Mouse (Mus musculus): ENCODE measurements around the gene Coq2. TPM values are rescaled to one million over a fixed set of nuclear protein-coding genes. Genes with fewer than 3 reads are reported as not detected.

Gene Coq2
- polyA plus RNA-seq (2011; ENCODE audit: insufficient read depth, insufficient read length, low read depth, missing spikeins) = 48.0 and 57.3 TPM in 2 replicates

GRCm38 (mm10) chr5:100674711-100675376, at the start of gene Coq2:
Gene Coq2 (minus strand): TSS chr5:100675140.
- H3K27ac ChIP-seq (ENCODE audit: insufficient read depth, low read length) = no peak within 1 kb of the TSS
- no peaks in the 10 kb centered on the region for H3K9me3 ChIP-seq (replicated peaks; ENCODE audit: control insufficient read depth, insufficient read depth, low read length, poor library complexity, severe bottlenecking)
- H3K4me3 ChIP-seq (ENCODE audit: low read depth, low read length) = peak within 1 kb of the TSS; percentile 94
- H3K27me3 ChIP-seq (ENCODE audit: control insufficient read depth, insufficient read depth, low read length, poor library complexity, severe bottlenecking) = no peaks in the 10 kb centered on the region
- H3K36me3 ChIP-seq (ENCODE audit: control insufficient read depth, insufficient read depth, low read length, poor library complexity, severe bottlenecking) = no peaks in the 10 kb centered on the region
- no peaks in the 10 kb centered on the region for H3K4me1 ChIP-seq (ENCODE audit: control insufficient read depth, insufficient read depth, low read length)
- peak within 1 kb of the TSS; percentile 85 for H3K9ac ChIP-seq (ENCODE audit: low read depth, poor library complexity, severe bottlenecking)
- TF ChIP-seq POLR2A (IDR thresholded peaks at IDR 0.05; ENCODE audit: insufficient read depth, low read length) (no peak), EP300 (IDR thresholded peaks at IDR 0.05; ENCODE audit: insufficient read depth, low read depth, low read length) (peak; percentile 23; the same call in 1 of the 2 replicates), CTCF (IDR thresholded peaks at IDR 0.05; ENCODE audit: low read depth, low read length) (peak; percentile 93)

- Histone ChIP-seq H3K9ac (ENCODE audit: low read depth, poor library complexity, severe bottlenecking) (peak within 1 kb of the TSS; percentile 49), H3K4me3 (ENCODE audit: low read depth, low read length) (peak within 1 kb of the TSS; percentile 46), H3K36me3 (ENCODE audit: control insufficient read depth, insufficient read depth, low read length, poor library complexity, severe bottlenecking) (no peaks in the 10 kb centered on the region), H3K9me3 (replicated peaks; ENCODE audit: control insufficient read depth, insufficient read depth, low read length, poor library complexity, severe bottlenecking) (no peaks in the 10 kb centered on the region), H3K27me3 (ENCODE audit: control insufficient read depth, insufficient read depth, low read length, poor library complexity, severe bottlenecking) (no peaks in the 10 kb centered on the region), H3K27ac (ENCODE audit: insufficient read depth, low read length) (no peak within 1 kb of the TSS), H3K4me1 (ENCODE audit: control insufficient read depth, insufficient read depth, low read length) (no peaks in the 10 kb centered on the region)
- TF ChIP-seq POLR2A (IDR thresholded peaks at IDR 0.05; ENCODE audit: insufficient read depth, low read length) (no peak), CTCF (IDR thresholded peaks at IDR 0.05; ENCODE audit: low read depth, low read length) (no peak), EP300 (IDR thresholded peaks at IDR 0.05; ENCODE audit: insufficient read depth, low read depth, low read length) (no peak)
Measured at GRCm38 (mm10) chr5:100719235-100720088, 44.5 kb upstream of the Coq2 start, which contains the start of gene Hpse. Gene Hpse (minus strand): TSS chr5:100719716.

GRCm38 (mm10) chr5:100716762-100717161, 41.8 kb upstream of the Coq2 start:
- Histone ChIP-seq H3K36me3 (ENCODE audit: control insufficient read depth, insufficient read depth, low read length, poor library complexity, severe bottlenecking) (no peaks in the 10 kb centered on the region), H3K4me3 (ENCODE audit: low read depth, low read length) (no peak overlapping the region), H3K9me3 (replicated peaks; ENCODE audit: control insufficient read depth, insufficient read depth, low read length, poor library complexity, severe bottlenecking) (no peaks in the 10 kb centered on the region), H3K27me3 (ENCODE audit: control insufficient read depth, insufficient read depth, low read length, poor library complexity, severe bottlenecking) (no peaks in the 10 kb centered on the region), H3K4me1 (ENCODE audit: control insufficient read depth, insufficient read depth, low read length) (no peaks in the 10 kb centered on the region), H3K27ac (ENCODE audit: insufficient read depth, low read length) (no peak overlapping the region), H3K9ac (ENCODE audit: low read depth, poor library complexity, severe bottlenecking) (no peak overlapping the region)
- TF ChIP-seq CTCF (IDR thresholded peaks at IDR 0.05; ENCODE audit: low read depth, low read length) = no peak
- no peak for TF ChIP-seq POLR2A (IDR thresholded peaks at IDR 0.05; ENCODE audit: insufficient read depth, low read length)
- TF ChIP-seq EP300 (IDR thresholded peaks at IDR 0.05; ENCODE audit: insufficient read depth, low read depth, low read length) = no peak

GRCm38 (mm10) chr5:100711219-100711618, 36.3 kb upstream of the Coq2 start:
- Histone ChIP-seq H3K27me3 (ENCODE audit: control insufficient read depth, insufficient read depth, low read length, poor library complexity, severe bottlenecking) (no peaks in the 10 kb centered on the region), H3K9me3 (replicated peaks; ENCODE audit: control insufficient read depth, insufficient read depth, low read length, poor library complexity, severe bottlenecking) (no peaks in the 10 kb centered on the region), H3K36me3 (ENCODE audit: control insufficient read depth, insufficient read depth, low read length, poor library complexity, severe bottlenecking) (no peaks in the 10 kb centered on the region), H3K27ac (ENCODE audit: insufficient read depth, low read length) (no peak overlapping the region), H3K4me3 (ENCODE audit: low read depth, low read length) (no peak overlapping the region), H3K9ac (ENCODE audit: low read depth, poor library complexity, severe bottlenecking) (no peak overlapping the region), H3K4me1 (ENCODE audit: control insufficient read depth, insufficient read depth, low read length) (no peaks in the 10 kb centered on the region)
- TF ChIP-seq CTCF (IDR thresholded peaks at IDR 0.05; ENCODE audit: low read depth, low read length) (no peak), EP300 (IDR thresholded peaks at IDR 0.05; ENCODE audit: insufficient read depth, low read depth, low read length) (no peak), POLR2A (IDR thresholded peaks at IDR 0.05; ENCODE audit: insufficient read depth, low read length) (no peak)

- no peak overlapping the region for H3K27ac ChIP-seq (ENCODE audit: insufficient read depth, low read length)
- no peaks in the 10 kb centered on the region for H3K4me1 ChIP-seq (ENCODE audit: control insufficient read depth, insufficient read depth, low read length)
- TF ChIP-seq EP300 (IDR thresholded peaks at IDR 0.05; ENCODE audit: insufficient read depth, low read depth, low read length) (no peak), POLR2A (IDR thresholded peaks at IDR 0.05; ENCODE audit: insufficient read depth, low read length) (no peak), CTCF (IDR thresholded peaks at IDR 0.05; ENCODE audit: low read depth, low read length) (no peak)
- H3K36me3 ChIP-seq (ENCODE audit: control insufficient read depth, insufficient read depth, low read length, poor library complexity, severe bottlenecking) = no peaks in the 10 kb centered on the region
- no peaks in the 10 kb centered on the region for H3K27me3 ChIP-seq (ENCODE audit: control insufficient read depth, insufficient read depth, low read length, poor library complexity, severe bottlenecking)
- no peak overlapping the region for H3K4me3 ChIP-seq (ENCODE audit: low read depth, low read length)
- no peak overlapping the region for H3K9ac ChIP-seq (ENCODE audit: low read depth, poor library complexity, severe bottlenecking)
- H3K9me3 ChIP-seq (replicated peaks; ENCODE audit: control insufficient read depth, insufficient read depth, low read length, poor library complexity, severe bottlenecking) = no peaks in the 10 kb centered on the region
Measured at GRCm38 (mm10) chr5:100710012-100710411, 35.1 kb upstream of the Coq2 start.

Measured in ES-Bruce4 (cell line).